Mouse (Mus musculus) cerebellum, adult 11-12 months (tissue): ENCODE results near the gene Zfp507.

Source experiments
- DNase-seq: peaks from one replicate; pipeline ENCODE4 v3.0.0; 2022

Gene Zfp507

GRCm38 (mm10) chr7:35774127-35774526 is 28.7 kb downstream of the Zfp507 start:
- no peak for DNase-seq

GRCm38 (mm10) chr7:35772347-35772746 is 30.5 kb downstream of the Zfp507 start:
- no peak for DNase-seq

GRCm38 (mm10) chr7:35771106-35771505 is 31.7 kb downstream of the Zfp507 start:
- no peak for DNase-seq

GRCm38 (mm10) chr7:35770122-35770521 is 32.7 kb downstream of the Zfp507 start:
- DNase-seq, result no peak

GRCm38 (mm10) chr7:35764461-35764860 is 38.3 kb downstream of the Zfp507 start:
- DNase-seq, result no peak

- DNase-seq, result no peak
These were observed 41.0 kb downstream of the Zfp507 start for GRCm38 (mm10) chr7:35761801-35762200.

GRCm38 (mm10) chr7:35759602-35760001 is 43.2 kb downstream of the Zfp507 start:
- no peak for DNase-seq

GRCm38 (mm10) chr7:35756510-35757440 is 46.0 kb downstream of the Zfp507 start:
- no peak for DNase-seq

GRCm38 (mm10) chr7:35754886-35755168 is 48.0 kb downstream of the Zfp507 start:
- no peak for DNase-seq

- DNase-seq, result peak; percentile 82
These were observed 48.5 kb downstream of the Zfp507 start, which contains the start of gene Dpy19l3 for GRCm38 (mm10) chr7:35754033-35754885. Gene Dpy19l3 (minus strand): TSS chr7:35754454.

GRCm38 (mm10) chr7:35753319-35754032 is 49.3 kb downstream of the Zfp507 start:
- no peak for DNase-seq

- DNase-seq, result no peak
These were observed 51.9 kb downstream of the Zfp507 start for GRCm38 (mm10) chr7:35750873-35751272.

GRCm38 (mm10) chr7:35747397-35747964 is 55.3 kb downstream of the Zfp507 start:
- no peak for DNase-seq

GRCm38 (mm10) chr7:35746686-35747396 is 56.0 kb downstream of the Zfp507 start:
- no peak for DNase-seq

GRCm38 (mm10) chr7:35745281-35745702 is 57.5 kb downstream of the Zfp507 start:
- no peak for DNase-seq

- DNase-seq, result no peak
These were observed 58.0 kb downstream of the Zfp507 start for GRCm38 (mm10) chr7:35744771-35745170.

GRCm38 (mm10) chr7:35742310-35742709 is 60.5 kb downstream of the Zfp507 start:
- DNase-seq, result no peak

GRCm38 (mm10) chr7:35741858-35742257 is 60.9 kb downstream of the Zfp507 start:
- no peak for DNase-seq

GRCm38 (mm10) chr7:35740489-35741230 is 62.1 kb downstream of the Zfp507 start:
- DNase-seq, result no peak

- DNase-seq, result no peak
These were observed 63.9 kb downstream of the Zfp507 start for GRCm38 (mm10) chr7:35738871-35739270.

- no peak for DNase-seq
These were observed 69.3 kb downstream of the Zfp507 start for GRCm38 (mm10) chr7:35733313-35734050.
